Mouse (Mus musculus): Measurements from ENCODE around the gene Socs1.

DNA sequence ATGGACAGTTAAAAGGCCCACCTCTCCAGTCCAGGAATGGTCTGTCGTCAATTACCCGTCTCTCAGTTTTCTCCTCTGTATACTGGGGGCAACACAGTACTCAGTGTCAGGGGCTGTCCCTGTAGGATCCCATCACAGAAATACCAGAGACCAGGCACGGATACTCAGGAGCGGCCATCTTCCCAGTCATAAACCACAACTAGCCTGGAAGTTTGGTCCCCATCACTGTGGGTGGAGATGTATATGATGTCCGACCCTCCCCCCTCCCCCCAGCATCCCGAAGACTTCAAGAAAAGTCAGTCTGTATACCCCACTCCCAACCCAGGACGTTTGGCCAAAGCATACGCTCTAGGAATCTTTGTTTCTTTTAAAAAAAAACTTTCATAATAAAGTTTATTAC lies 1.9 kb downstream of the Socs1 start:
- TF ChIP-seq CTCF (conservative IDR thresholded peaks at IDR 0.05; ENCODE audit: low read length): no peak
- TF ChIP-seq NANOG (IDR thresholded peaks at IDR 0.05; ENCODE audit: borderline replicate concordance, low read length): no peak

Data from E14TG2a.4 (cell line).